Mouse (Mus musculus) skeletal muscle tissue, postnatal 0 days (tissue): ENCODE measurements around the gene Hoxb4. TPM values are rescaled to one million over a fixed set of nuclear protein-coding genes. Genes with fewer than 3 reads are reported as not detected.

Experiments used
- microRNA counts: library from miRNA; unstranded; fragments of <30 nt; microRNA quantifications from one replicate; lab custom pipeline; 2015
- microRNA-seq, 2 experiments: library from miRNA; unstranded; fragments of <30 nt; microRNA quantifications; one replicate each; pipeline ENCODE4; 2016
- polyA plus RNA-seq: library from polyadenylated mRNA; unstranded; fragments of >200 nt; fragmentation: Nextera tagmentation; extraction: Ambion mirVana; gene quantifications from 2 replicates; pipeline ENCODE4 v1.2.1, GENCODE M21; 2015

The Hoxb4 gene
- 0.14 and 0.16 TPM in 2 replicates for polyA plus RNA-seq

GRCm38 (mm10) chr11:96317608-96318367 is at the start of gene Hoxb4:
Hoxb4 (plus strand) TSS chr11:96318267.

GRCm38 (mm10) chr11:96270996-96271540 is 47.0 kb upstream of the Hoxb4 start, which contains the start of gene Hoxb9:
Hoxb9 (plus strand) TSS chr11:96271457.

GRCm38 (mm10) chr11:96281855-96282570 is 36.1 kb upstream of the Hoxb4 start, which contains the start of gene Hoxb8:
Hoxb8 (plus strand) TSS chr11:96281905.

GRCm38 (mm10) chr11:96285771-96286738 is 32.0 kb upstream of the Hoxb4 start, which contains the start of gene Hoxb7:
Hoxb7 (plus strand) TSS chr11:96286623.

GRCm38 (mm10) chr11:96291681-96292564 is 26.1 kb upstream of the Hoxb4 start, which contains the start of gene Hoxb6:
Hoxb6 (plus strand) TSS chr11:96292476.

GRCm38 (mm10) chr11:96303151-96304099 is 14.6 kb upstream of the Hoxb4 start, which contains the start of gene Hoxb5:
Hoxb5 (plus strand) TSS chr11:96303336.

GRCm38 (mm10) chr11:96323154-96323553 is 5.1 kb downstream of the Hoxb4 start, which contains the start of gene Hoxb3:
Hoxb3 (plus strand) TSS chr11:96323326.

GRCm38 (mm10) chr11:96350341-96350624 is 32.2 kb downstream of the Hoxb4 start, which contains the start of gene Hoxb2:
Hoxb2 (plus strand) TSS chr11:96350525.

GRCm38 (mm10) chr11:96365441-96366091 is 47.5 kb downstream of the Hoxb4 start, which contains the start of gene Hoxb1:
Hoxb1 (plus strand) TSS chr11:96365752.

MicroRNAs encoded within 50 kb of the gene (microRNA counts, 519-probe panel; counts per million panel counts)
- microRNA mmu-miR-10a (lab: Ali Mortazavi, UCI), result 2,709 counts per million, percentile 70 among the panel's probes with 10 or more counts

Small RNA genes lying within 50 kb of the gene (microRNA-seq; reads per million reads assigned to microRNA genes)
- gene Mir10a, result 1,921 to 2,023 reads per million in 2 experiments

Other genes with a start within 250 kb of the Hoxb4 start
- 2,104 and 2,569 TPM in 2 replicates for gene Atp5g1, start 242.6 kb upstream of the Hoxb4 start, polyA plus RNA-seq
- not detected in 2 replicates for gene Calcoco2, start 206.3 kb upstream of the Hoxb4 start, polyA plus RNA-seq
- not detected in 2 replicates for gene Ttll6, start 184.5 kb upstream of the Hoxb4 start, polyA plus RNA-seq
- gene Hoxb13, start 124.0 kb upstream of the Hoxb4 start, polyA plus RNA-seq, result not detected in 2 replicates
- 0.51 and 0.63 TPM in 2 replicates for gene Hoxb9, start 46.8 kb upstream of the Hoxb4 start, polyA plus RNA-seq
- gene Hoxb8, start 36.4 kb upstream of the Hoxb4 start, polyA plus RNA-seq, result 0.12 and 0.32 TPM in 2 replicates
- gene Hoxb7, start 31.6 kb upstream of the Hoxb4 start, polyA plus RNA-seq, result 2.2 and 2.9 TPM in 2 replicates
- gene Hoxb6, start 25.8 kb upstream of the Hoxb4 start, polyA plus RNA-seq, result 0.23 and 0.43 TPM in 2 replicates
- gene Hoxb5, start 14.9 kb upstream of the Hoxb4 start, polyA plus RNA-seq, result 0.55 and 0.59 TPM in 2 replicates
- 0.33 TPM in 1 of 2 replicates, not detected in the other for gene Hoxb3, start 5.1 kb downstream of the Hoxb4 start, polyA plus RNA-seq
- 1.3 and 2.0 TPM in 2 replicates for gene Hoxb2, start 32.3 kb downstream of the Hoxb4 start, polyA plus RNA-seq
- not detected in 2 replicates for gene Hoxb1, start 47.5 kb downstream of the Hoxb4 start, polyA plus RNA-seq
- 0.16 and 0.32 TPM in 2 replicates for gene Skap1, start 146.3 kb downstream of the Hoxb4 start, polyA plus RNA-seq